Mouse (Mus musculus) G1E (cell line): ENCODE measurements around the gene Prdm10.

Experiments used
- CTCF ChIP-seq: IDR thresholded peaks from 2 replicates; pipeline ENCODE4 v1.5.1; 2012; ENCODE audit warnings: low read depth, low read length, inconsistent platforms, mixed read lengths
- POLR2AphosphoS5 ChIP-seq: IDR thresholded peaks from 2 replicates; pipeline ENCODE4 v1.6.1; 2012; ENCODE audit warnings: low read depth, low read length, inconsistent platforms; ENCODE audit not compliant: insufficient replicate concordance
- TAL1 ChIP-seq: conservative IDR thresholded peaks from 2 replicates; pipeline ENCODE4 v1.6.1; 2012; ENCODE audit warnings: low read depth, low read length, inconsistent platforms, mixed read lengths

DNA sequence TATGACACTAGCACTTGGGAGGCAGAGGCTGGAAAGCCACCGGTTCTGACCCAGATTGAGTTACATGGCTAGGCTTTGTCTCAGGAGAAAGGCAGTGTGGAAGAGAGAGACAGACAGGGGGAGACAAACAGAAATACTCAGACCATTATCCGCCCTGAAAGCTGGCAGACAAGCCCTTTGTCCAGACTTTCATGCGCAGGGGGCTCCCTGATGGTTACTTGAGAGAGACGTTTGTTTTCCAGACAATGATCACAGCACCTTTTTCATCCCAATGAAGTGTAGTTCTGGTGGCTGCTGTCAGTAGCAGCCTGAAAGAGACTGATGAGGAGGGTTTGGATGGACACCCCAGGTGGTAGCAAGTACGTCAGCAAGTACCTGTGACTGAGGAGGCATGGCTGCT lies 38.6 kb downstream of the Prdm10 start:
- no peak for TF ChIP-seq CTCF
- no peak for TF ChIP-seq TAL1
- TF ChIP-seq POLR2AphosphoS5 = no peak
